Mouse (Mus musculus) forebrain, embryonic 11.5 days (tissue): ENCODE results near the gene Dnase2b. TPM values are rescaled to one million over a fixed set of nuclear protein-coding genes. Genes with fewer than 3 reads are reported as not detected.

ENCODE experiments used
- ATAC-seq: fragments of 200-750 bp; cut with Nextera tagmentation; replicated peaks from 2 replicates; pipeline ENCODE4 v1.8.0; 2017; ENCODE audit warnings: moderate TSS enrichment; ENCODE audit not compliant: low FRiP score
- DNase-seq: peaks from one replicate; pipeline ENCODE4 v3.0.0-alpha.2; 2017; ENCODE audit warnings: low spot score
- H3K27ac ChIP-seq: fragments of 300-500 bp; sonication (generic); 2 replicates; pipeline ENCODE4 v1.5.1; 2014; ENCODE audit warnings: low read depth, low read length
- H3K27me3 ChIP-seq: fragments of 300-500 bp; sonication (generic); 2 replicates; pipeline ENCODE4 v1.6.1; 2014; ENCODE audit warnings: mild to moderate bottlenecking, low read length, mixed read lengths; ENCODE audit not compliant: control insufficient read depth, insufficient read depth
- H3K36me3 ChIP-seq: fragments of 300-500 bp; sonication (generic); 2 replicates; pipeline ENCODE4 v1.6.1; 2014; ENCODE audit warnings: mild to moderate bottlenecking, low read length, moderate library complexity, mixed read lengths; ENCODE audit not compliant: control insufficient read depth, insufficient read depth
- H3K4me1 ChIP-seq: fragments of 300-500 bp; sonication (generic); replicated peaks from 2 replicates; pipeline ENCODE4 v1.6.1; 2014; ENCODE audit warnings: low read length, mixed read lengths; ENCODE audit not compliant: control insufficient read depth, insufficient read depth
- H3K4me2 ChIP-seq: fragments of 300-500 bp; sonication (generic); 2 replicates; pipeline ENCODE4 v1.6.1; 2014; ENCODE audit warnings: low read depth, mild to moderate bottlenecking, low read length, moderate library complexity, mixed read lengths; ENCODE audit not compliant: severe bottlenecking
- H3K4me3 ChIP-seq: fragments of 300-500 bp; sonication (generic); 2 replicates; pipeline ENCODE4 v1.5.1; 2014; ENCODE audit warnings: low read depth, low read length
- H3K9ac ChIP-seq: fragments of 300-500 bp; sonication (generic); 2 replicates; pipeline ENCODE4 v1.6.1; 2014; ENCODE audit warnings: low read length
- H3K9me3 ChIP-seq: fragments of 300-500 bp; sonication (generic); 2 replicates; pipeline ENCODE4 v1.6.1; 2016; ENCODE audit warnings: low read length, mixed read lengths; ENCODE audit not compliant: control insufficient read depth
- WGBS: fragments of 180-500 bp; shearing (Covaris S2); extraction: QIAGEN DNeasy Blood & Tissue Kit; methylation state at CpG from one replicate; pipeline ENCODE4 v1.1.7; 2014; 5-methylcytosine and 5-hydroxymethylcytosine counted together
- polyA plus RNA-seq: library from polyadenylated mRNA; unstranded; fragments of >200 nt; fragmentation: Nextera tagmentation; extraction: Ambion mirVana; gene quantifications from 2 replicates; pipeline ENCODE4 v1.2.1, GENCODE M21; 2014

Dnase2b gene
- polyA plus RNA-seq, 1 experiment from 2014 or later = not detected

DNA sequence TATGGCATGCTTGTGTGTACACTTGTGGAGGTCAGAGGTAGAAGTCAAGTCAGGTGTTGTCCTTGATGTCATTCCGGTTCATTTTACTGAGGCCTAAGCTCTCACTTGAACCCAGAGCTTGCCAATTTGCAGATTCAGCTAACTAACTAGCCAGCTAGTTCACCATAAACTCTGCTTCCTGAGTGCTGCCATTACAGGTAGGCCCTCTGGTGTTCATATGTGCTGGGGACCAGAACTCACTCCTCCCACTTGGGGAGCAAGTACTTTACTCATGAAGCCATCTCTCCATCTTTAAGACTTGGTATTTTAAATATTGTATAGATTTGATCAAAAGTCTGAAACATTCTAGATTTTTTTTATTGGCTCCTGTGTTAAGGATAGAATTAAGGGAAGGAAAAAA is 58.8 kb downstream of the Dnase2b start:
- Histone ChIP-seq H3K27me3 (no peaks in the 10 kb centered on the region), H3K9ac (no peak overlapping the region), H3K9me3 (no peaks in the 10 kb centered on the region), H3K4me2 (no peak overlapping the region), H3K4me1 (no peaks in the 10 kb centered on the region), H3K27ac (no peak overlapping the region), H3K36me3 (no peaks in the 10 kb centered on the region), H3K4me3 (no peak overlapping the region)
- WGBS = 70% methylated on average over 1 of the region's 1 CpGs
- DNase-seq (no peak), ATAC-seq (no peak)

DNA sequence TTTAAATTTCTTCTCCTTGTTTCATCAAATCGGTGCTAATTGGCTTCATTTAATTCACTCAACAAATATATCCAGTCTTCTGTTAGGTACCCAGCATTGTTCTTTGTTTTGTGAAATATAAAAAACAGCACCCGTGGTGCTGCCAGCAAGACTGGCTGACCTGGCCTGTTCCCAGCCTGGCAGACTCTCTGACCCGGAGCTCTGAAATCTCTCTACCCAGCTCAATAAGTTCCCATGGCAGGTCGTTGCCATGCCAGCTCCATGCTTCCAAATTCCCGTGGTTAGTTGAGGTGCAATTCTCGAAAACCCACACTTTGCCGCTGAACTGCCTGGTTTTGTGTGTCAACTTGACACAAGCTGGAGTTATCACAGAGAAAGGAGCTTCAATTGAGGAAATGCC is 60.6 kb downstream of the Dnase2b start:
- Histone ChIP-seq H3K4me3 (no peak overlapping the region), H3K9ac (no peak overlapping the region), H3K4me1 (no peaks in the 10 kb centered on the region), H3K9me3 (no peaks in the 10 kb centered on the region), H3K4me2 (no peak overlapping the region), H3K27ac (no peak overlapping the region), H3K36me3 (no peaks in the 10 kb centered on the region), H3K27me3 (no peaks in the 10 kb centered on the region)
- DNase-seq = no peak
- no peak for ATAC-seq
- WGBS = 86% methylated on average over 7 of the region's 7 CpGs

DNA sequence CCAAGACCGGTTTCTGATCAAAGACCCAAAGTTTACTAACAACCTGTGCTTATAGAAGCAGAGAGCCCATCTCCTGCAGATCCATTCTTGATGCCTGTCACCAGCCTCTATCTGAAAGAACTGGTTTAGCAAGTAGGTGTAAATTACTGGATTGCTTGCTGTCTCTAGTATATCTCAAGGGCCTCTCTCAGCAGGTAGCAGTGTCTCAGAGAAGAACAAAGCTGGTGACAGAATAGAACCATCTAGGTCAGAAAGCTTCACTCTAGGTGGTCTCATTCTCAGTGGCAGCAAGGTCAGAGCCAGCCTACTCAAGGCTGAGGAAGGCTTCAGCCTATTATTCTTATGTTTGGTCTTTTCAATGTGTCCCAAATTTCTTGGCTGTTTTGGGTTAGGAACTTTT is 71.8 kb downstream of the Dnase2b start:
- H3K4me1 ChIP-seq = no peaks in the 10 kb centered on the region
- no peak overlapping the region for H3K4me2 ChIP-seq
- WGBS = 48% methylated on average over 1 of the region's 1 CpGs
- no peaks in the 10 kb centered on the region for H3K9me3 ChIP-seq
- ATAC-seq = no peak
- H3K27me3 ChIP-seq = no peaks in the 10 kb centered on the region
- H3K9ac ChIP-seq = no peak overlapping the region
- H3K4me3 ChIP-seq = no peak overlapping the region
- no peak for DNase-seq
- no peak overlapping the region for H3K27ac ChIP-seq
- no peaks in the 10 kb centered on the region for H3K36me3 ChIP-seq

DNA sequence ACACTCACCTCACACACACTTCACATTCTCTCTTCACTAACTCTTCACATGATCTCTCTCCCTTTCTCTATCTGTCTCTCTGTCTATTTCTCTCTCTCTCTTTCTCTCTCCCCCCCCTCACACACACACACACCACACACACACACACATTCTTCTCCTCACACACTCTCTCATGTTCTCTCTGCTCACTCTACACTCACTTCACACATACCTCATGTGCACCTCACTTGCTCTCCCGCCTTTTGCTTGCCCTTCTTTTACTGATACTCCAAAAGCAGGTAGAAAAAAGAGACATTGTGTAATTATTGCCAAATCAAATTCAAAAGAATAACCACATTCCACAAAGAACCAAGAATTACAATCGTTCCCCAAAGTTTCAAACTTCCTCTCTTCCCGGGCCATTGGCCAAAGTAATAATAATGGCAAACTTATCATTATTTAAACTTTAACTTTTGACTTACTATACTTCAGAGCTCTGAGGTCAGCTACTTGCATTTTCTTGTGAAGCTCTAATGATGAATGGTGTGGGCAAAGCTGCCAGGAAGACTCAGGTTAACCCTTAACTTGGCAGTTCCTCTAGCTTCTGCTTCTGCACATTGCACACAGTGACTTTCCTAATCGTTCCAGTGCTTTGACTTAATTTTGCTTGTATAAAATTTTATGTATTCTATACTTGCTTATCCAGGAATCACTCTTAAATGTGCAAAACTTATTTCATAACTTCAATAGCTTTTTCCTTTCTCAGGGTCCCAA is 74.7 kb downstream of the Dnase2b start:
- WGBS = 92% methylated on average over 4 of the region's 4 CpGs
- H3K9ac ChIP-seq = no peak overlapping the region
- no peaks in the 10 kb centered on the region for H3K9me3 ChIP-seq
- ATAC-seq (no peak), DNase-seq (no peak)
- no peaks in the 10 kb centered on the region for H3K36me3 ChIP-seq
- H3K4me3 ChIP-seq = no peak overlapping the region
- H3K4me1 ChIP-seq = no peaks in the 10 kb centered on the region
- H3K27me3 ChIP-seq = no peaks in the 10 kb centered on the region
- H3K4me2 ChIP-seq = no peak overlapping the region
- no peak overlapping the region for H3K27ac ChIP-seq

DNA sequence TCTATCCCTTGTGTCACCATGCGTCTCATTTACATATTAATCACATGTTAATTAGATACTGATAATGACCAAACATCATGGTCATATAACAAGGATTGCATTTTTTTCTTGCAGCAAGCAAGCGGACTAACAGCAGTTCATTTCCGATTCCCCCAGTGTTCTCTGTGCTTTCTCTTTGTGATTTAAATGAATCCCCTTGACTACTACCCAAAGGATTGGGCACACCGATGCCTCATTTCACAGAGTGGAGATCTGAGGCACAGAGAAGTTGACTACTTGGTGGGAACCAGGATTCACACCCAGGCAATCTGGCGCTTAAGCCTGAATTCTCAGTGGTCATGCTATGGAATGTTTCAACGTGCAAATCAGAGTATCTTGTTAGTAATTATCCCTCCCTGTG is 80.4 kb downstream of the Dnase2b start:
- DNase-seq (no peak), ATAC-seq (no peak)
- Histone ChIP-seq H3K27ac (no peak overlapping the region), H3K36me3 (no peaks in the 10 kb centered on the region), H3K27me3 (no peaks in the 10 kb centered on the region), H3K9me3 (no peaks in the 10 kb centered on the region), H3K9ac (no peak overlapping the region), H3K4me2 (no peak overlapping the region), H3K4me1 (no peaks in the 10 kb centered on the region), H3K4me3 (no peak overlapping the region)
- 62% methylated on average over 6 of the region's 6 CpGs for WGBS

Other genes with a start within 250 kb of the Dnase2b start
- 41.6 TPM in 2 replicates for gene Ssx2ip, start 211.0 kb downstream of the Dnase2b start, polyA plus RNA-seq
- 5.7 and 6.0 TPM in 2 replicates for gene Ctbs, start 165.8 kb downstream of the Dnase2b start, polyA plus RNA-seq
- gene Spata1, start 115.8 kb downstream of the Dnase2b start, polyA plus RNA-seq = 5.9 and 7.5 TPM in 2 replicates
- gene Gng5, start 115.8 kb downstream of the Dnase2b start, polyA plus RNA-seq = 977 and 1,050 TPM in 2 replicates
- gene Rpf1, start 94.2 kb downstream of the Dnase2b start, polyA plus RNA-seq = 70.0 and 72.8 TPM in 2 replicates
- not detected in 2 replicates for gene Uox, start 45.2 kb downstream of the Dnase2b start, polyA plus RNA-seq
- gene 4930503B20Rik, start 35.7 kb upstream of the Dnase2b start, polyA plus RNA-seq = not detected in 2 replicates
- gene Samd13, start 70.0 kb upstream of the Dnase2b start, polyA plus RNA-seq = 0.52 and 0.97 TPM in 2 replicates
- gene Prkacb, start 197.4 kb upstream of the Dnase2b start, polyA plus RNA-seq = 69.0 and 75.3 TPM in 2 replicates
- gene Ttll7, start 236.8 kb upstream of the Dnase2b start, polyA plus RNA-seq = 5.0 and 5.5 TPM in 2 replicates